In the genomic region with DNA sequence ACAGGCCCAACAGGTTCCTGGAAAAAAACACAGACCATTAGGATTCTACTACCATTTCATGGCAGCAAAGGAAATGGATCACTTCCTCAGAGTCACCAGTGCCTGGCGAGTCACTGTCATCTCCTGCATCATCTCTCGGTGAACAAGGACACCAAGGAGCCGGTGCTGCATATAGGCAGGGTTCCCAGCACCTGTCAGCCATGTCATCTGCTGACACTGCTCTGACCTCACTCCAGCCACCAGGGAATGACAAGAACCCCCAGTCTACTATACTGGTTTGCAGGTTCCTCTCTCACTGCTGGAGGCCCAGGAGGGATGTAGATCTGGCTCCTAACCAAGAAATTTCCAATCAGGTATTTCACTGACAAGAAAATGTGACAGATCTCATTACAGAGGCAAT, we compare ENCODE assay signal across 22 mouse cellular contexts. TPM values are rescaled to one million over a fixed set of nuclear protein-coding genes. Genes with fewer than 3 reads are reported as not detected.
"Had no signal": no experiment of that assay in that cellular context is flagged by ENCODE, and none has a peak within 500 bp of the region (broad histone marks: within the 10 kb centered on the region; RNA-seq: fewer than 3 reads in every experiment).

No protein-coding gene starts in this region.

- DNase-seq: kidney, adult 9 months; kidney, postnatal 4 days; liver, embryonic 13.5 days; liver, postnatal 0 days; lung, postnatal 36 days; retina, postnatal 1 day; right cerebral cortex, postnatal 4 days; thymus, postnatal 4 days had no signal

- H3K4me2 ChIP-seq: limb, embryonic 13.5 days; liver, embryonic 13.5 days; midbrain, embryonic 15.5 days; neural tube, embryonic 13.5 days; stomach, embryonic 15.5 days had no signal

- H3K27me3 ChIP-seq: limb, embryonic 13.5 days; liver, embryonic 13.5 days; midbrain, embryonic 15.5 days; neural tube, embryonic 13.5 days; stomach, embryonic 15.5 days had no signal

- H3K27ac ChIP-seq: layer of hippocampus, adult 2 months; limb, embryonic 13.5 days; liver, embryonic 13.5 days; midbrain, embryonic 15.5 days; neural tube, embryonic 13.5 days; stomach, embryonic 15.5 days had no signal

- H3K4me1 ChIP-seq: limb, embryonic 13.5 days; liver, embryonic 13.5 days; midbrain, embryonic 15.5 days; neural tube, embryonic 13.5 days; stomach, embryonic 15.5 days had no signal

- H3K9me3 ChIP-seq: limb, embryonic 13.5 days; liver, embryonic 13.5 days; midbrain, embryonic 15.5 days; neural tube, embryonic 13.5 days; stomach, embryonic 15.5 days had no signal

- H3K4me3 ChIP-seq: layer of hippocampus, adult 2 months; limb, embryonic 13.5 days; liver, embryonic 13.5 days; midbrain, embryonic 15.5 days; neural tube, embryonic 13.5 days; stomach, embryonic 15.5 days had no signal

- ATAC-seq: intestine, postnatal 0 days; liver, postnatal 0 days; midbrain, embryonic 15.5 days had no signal

- H3K9ac ChIP-seq: limb, embryonic 13.5 days; liver, embryonic 13.5 days; liver, postnatal 0 days; midbrain, embryonic 15.5 days; neural tube, embryonic 13.5 days; stomach, embryonic 15.5 days had no signal

RNA-seq across cellular contexts. Expression of gene Cdcp2, which starts 40.6 kb away (rescaled TPM):
- total RNA-seq: layer of hippocampus, adult 2 months; layer of hippocampus, postnatal 10 days; left cerebral cortex, postnatal 36 days; megakaryocyte progenitor cell, adult 5-6 weeks; monocyte, adult 5-6 weeks had no signal
- polyA plus RNA-seq: intestine, postnatal 0 days; liver, embryonic 13.5 days; liver, postnatal 0 days; lung, embryonic 16.5 days; midbrain, embryonic 15.5 days; neural tube, embryonic 13.5 days; spleen, adult 2 months; stomach, embryonic 15.5 days; testis, adult 2 months; thymus, postnatal 0 days had no signal
